Mouse (Mus musculus) testis, postnatal 10 days (tissue): ENCODE results near the gene Olfr1209.

Experiments used
- DNase-seq: peaks from one replicate; pipeline ENCODE4 v3.0.0; 2021; ENCODE audit warnings: low spot score

The Olfr1209 gene

GRCm38 (mm10) chr2:88915057-88915456 lies at the start of gene Olfr1209:
Gene Olfr1209, minus strand, starts transcription at chr2:88915157.
- no peak for DNase-seq

GRCm38 (mm10) chr2:88953669-88954068 lies 38.7 kb upstream of the Olfr1209 start, which contains the start of gene Olfr1212:
Gene Olfr1212, plus strand, starts transcription at chr2:88953969.
- DNase-seq: no peak

GRCm38 (mm10) chr2:88938011-88938410 lies 23.1 kb upstream of the Olfr1209 start, which contains the start of gene Olfr1211:
Gene Olfr1211, minus strand, starts transcription at chr2:88938111.
- DNase-seq: no peak

- DNase-seq: no peak
Measured at GRCm38 (mm10) chr2:88902211-88902610, 12.7 kb downstream of the Olfr1209 start, which contains the start of gene Olfr1208. Gene Olfr1208, minus strand, starts transcription at chr2:88902311.

GRCm38 (mm10) chr2:88862931-88863330 lies 52.0 kb downstream of the Olfr1209 start, which contains the start of gene Olfr1206:
Gene Olfr1206, plus strand, starts transcription at chr2:88863231.
- DNase-seq: no peak
